Mouse (Mus musculus) limb, embryonic 11.5 days (tissue): ENCODE results near the gene Anxa5. TPM values are rescaled to one million over a fixed set of nuclear protein-coding genes. Genes with fewer than 3 reads are reported as not detected.

Experiments
- ATAC-seq: fragments of 200-750 bp; cut with Nextera tagmentation; 2 replicates; pipeline ENCODE4 v1.8.0; 2017; ENCODE audit warnings: low read depth; ENCODE audit not compliant: insufficient number of reproducible peaks, low FRiP score, low TSS enrichment
- DNase-seq: peaks from one replicate; pipeline ENCODE4 v3.0.0-alpha.2; 2015; ENCODE audit warnings: low spot score
- H3K27ac ChIP-seq: fragments of 300-500 bp; sonication (generic); replicated peaks from 2 replicates; pipeline ENCODE4 v1.5.1; 2014; ENCODE audit warnings: low read depth, mild to moderate bottlenecking, low read length
- H3K27me3 ChIP-seq: fragments of 300-500 bp; sonication (generic); 2 replicates; pipeline ENCODE4 v1.6.1; 2014; ENCODE audit warnings: mild to moderate bottlenecking, low read length, mixed read lengths; ENCODE audit not compliant: control insufficient read depth, insufficient read depth
- H3K36me3 ChIP-seq: fragments of 300-500 bp; sonication (generic); 2 replicates; pipeline ENCODE4 v1.6.1; 2014; ENCODE audit warnings: mild to moderate bottlenecking, low read length, moderate library complexity, mixed read lengths; ENCODE audit not compliant: control insufficient read depth, insufficient read depth
- H3K4me1 ChIP-seq: fragments of 300-500 bp; sonication (generic); 2 replicates; pipeline ENCODE4 v1.6.1; 2014; ENCODE audit warnings: low read length, mixed read lengths; ENCODE audit not compliant: control insufficient read depth, insufficient read depth
- H3K4me2 ChIP-seq: fragments of 300-500 bp; sonication (generic); 2 replicates; pipeline ENCODE4 v1.6.1; 2014; ENCODE audit warnings: low read depth, mild to moderate bottlenecking, moderate library complexity; ENCODE audit not compliant: severe bottlenecking
- H3K4me3 ChIP-seq: fragments of 300-500 bp; sonication (generic); 2 replicates; pipeline ENCODE4 v1.5.1; 2014; ENCODE audit warnings: low read depth, low read length
- H3K9ac ChIP-seq: fragments of 300-500 bp; sonication (generic); 2 replicates; pipeline ENCODE4 v1.6.1; 2014; ENCODE audit warnings: mild to moderate bottlenecking, low read length
- H3K9me3 ChIP-seq: fragments of 300-500 bp; sonication (generic); 2 replicates; pipeline ENCODE4 v1.6.1; 2016; ENCODE audit warnings: low read length; ENCODE audit not compliant: control insufficient read depth
- WGBS: fragments of 180-500 bp; shearing (Covaris S2); extraction: QIAGEN DNeasy Blood & Tissue Kit; methylation state at CpG from one replicate; pipeline ENCODE4 v1.1.7; 2014; 5-methylcytosine and 5-hydroxymethylcytosine counted together
- polyA plus RNA-seq: library from polyadenylated mRNA; unstranded; fragments of >200 nt; fragmentation: Nextera tagmentation; extraction: Ambion mirVana; gene quantifications from 2 replicates; pipeline ENCODE4 v1.2.1, GENCODE M21; 2014

Gene Anxa5
- polyA plus RNA-seq, 1 experiment from 2014 or later, result 132 TPM

DNA sequence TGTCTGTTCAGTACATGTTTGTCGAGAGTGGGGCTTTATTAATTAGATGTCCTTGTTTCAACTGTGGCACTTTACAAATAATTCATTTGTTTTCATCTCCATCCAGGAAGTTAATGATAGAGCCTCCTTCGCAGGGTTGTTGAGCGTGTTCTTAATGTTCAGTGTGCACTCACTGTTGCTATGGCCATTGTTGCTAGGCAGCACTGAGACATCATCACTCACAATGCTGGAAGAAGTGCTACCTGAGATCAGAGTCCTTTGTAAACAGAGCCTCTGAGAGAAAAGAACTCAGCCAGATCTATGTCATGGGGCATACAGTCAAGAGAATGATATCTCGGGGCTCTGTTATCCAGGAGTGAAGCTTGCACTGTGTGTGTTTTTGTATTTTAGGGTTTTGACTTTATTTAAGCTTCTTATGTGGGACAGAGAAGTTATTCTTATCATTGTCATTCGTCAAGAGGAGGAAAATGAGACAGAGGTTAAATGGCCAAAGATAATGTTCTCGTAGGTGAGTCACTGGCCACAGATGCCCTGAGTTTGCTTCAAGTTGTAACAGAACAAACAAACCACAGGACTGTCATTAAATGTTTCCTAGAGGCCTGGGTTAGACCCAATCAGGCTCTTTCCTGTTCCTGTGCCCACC is 18.1 kb upstream of the Anxa5 start:
- no peak overlapping the region for H3K4me3 ChIP-seq
- WGBS, result 77% methylated on average over 6 of the region's 6 CpGs
- no peaks in the 10 kb centered on the region for H3K9me3 ChIP-seq
- no peak overlapping the region for H3K4me2 ChIP-seq
- H3K27me3 ChIP-seq, result no peaks in the 10 kb centered on the region
- H3K27ac ChIP-seq, result no peak overlapping the region
- H3K9ac ChIP-seq, result no peak overlapping the region
- DNase-seq (no peak), ATAC-seq (no peak)
- no peaks in the 10 kb centered on the region for H3K4me1 ChIP-seq
- no peaks in the 10 kb centered on the region for H3K36me3 ChIP-seq

DNA sequence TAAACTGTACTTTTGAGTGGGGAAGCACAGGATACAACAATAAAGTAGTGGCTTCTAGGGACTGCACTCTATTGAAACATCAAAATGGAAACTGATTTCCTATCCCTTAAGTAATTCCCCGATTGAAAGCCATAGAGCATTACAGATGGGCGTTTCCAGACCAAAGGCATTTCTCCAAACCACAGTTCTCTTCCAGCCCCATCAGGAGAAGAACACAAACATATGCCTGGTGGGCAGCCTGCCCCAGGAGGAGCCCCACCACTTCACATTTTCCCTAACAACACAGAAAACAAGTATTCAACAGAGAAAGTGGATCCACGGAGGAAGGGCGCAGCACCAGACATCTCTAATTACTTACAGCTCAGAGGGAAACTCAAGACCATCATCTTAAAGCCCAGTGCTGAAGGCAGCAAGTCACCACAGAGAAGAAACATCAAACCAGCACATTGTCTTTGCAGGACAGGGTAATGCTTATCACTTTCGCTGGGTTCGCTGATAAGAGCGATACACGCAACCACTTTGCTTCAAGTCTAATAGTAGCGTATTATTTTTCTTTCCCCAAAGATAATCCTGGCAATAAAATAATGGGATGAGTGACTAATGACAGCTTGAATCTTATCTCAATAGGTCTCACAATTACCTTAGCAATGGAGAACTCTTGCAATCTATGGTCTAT is 17.2 kb upstream of the Anxa5 start:
- Histone ChIP-seq H3K4me1 (no peaks in the 10 kb centered on the region), H3K27me3 (no peaks in the 10 kb centered on the region), H3K36me3 (no peaks in the 10 kb centered on the region), H3K9ac (no peak overlapping the region), H3K4me2 (no peak overlapping the region), H3K27ac (no peak overlapping the region), H3K9me3 (no peaks in the 10 kb centered on the region), H3K4me3 (no peak overlapping the region)
- WGBS, result 86% methylated on average over 9 of the region's 9 CpGs
- ATAC-seq (no peak), DNase-seq (no peak)

DNA sequence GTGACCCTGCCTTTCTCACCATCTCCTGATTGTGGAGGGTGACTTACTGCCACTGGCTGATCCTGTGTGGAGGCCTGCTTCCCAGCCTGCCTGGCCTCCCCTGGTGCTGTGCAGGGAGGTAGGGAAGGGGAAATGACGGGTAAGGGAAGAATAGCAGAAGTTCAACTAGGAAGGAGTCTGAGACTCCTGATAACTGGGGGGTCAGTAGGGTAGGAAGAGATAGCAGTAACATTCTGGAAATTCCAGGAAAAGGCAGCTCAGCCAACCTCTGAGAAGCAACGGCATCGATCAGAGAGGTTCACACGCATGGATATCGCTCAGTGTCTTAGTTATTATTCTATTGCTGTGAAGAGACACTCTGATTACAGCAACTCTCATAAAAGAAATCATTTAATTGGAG is 15.8 kb upstream of the Anxa5 start:
- no peak overlapping the region for H3K4me3 ChIP-seq
- no peaks in the 10 kb centered on the region for H3K4me1 ChIP-seq
- ATAC-seq (no peak), DNase-seq (no peak)
- H3K9ac ChIP-seq, result no peak overlapping the region
- no peak overlapping the region for H3K4me2 ChIP-seq
- no peak overlapping the region for H3K27ac ChIP-seq
- H3K27me3 ChIP-seq, result no peaks in the 10 kb centered on the region
- H3K9me3 ChIP-seq, result no peaks in the 10 kb centered on the region
- 82% methylated on average over 5 of the region's 5 CpGs for WGBS
- no peaks in the 10 kb centered on the region for H3K36me3 ChIP-seq

DNA sequence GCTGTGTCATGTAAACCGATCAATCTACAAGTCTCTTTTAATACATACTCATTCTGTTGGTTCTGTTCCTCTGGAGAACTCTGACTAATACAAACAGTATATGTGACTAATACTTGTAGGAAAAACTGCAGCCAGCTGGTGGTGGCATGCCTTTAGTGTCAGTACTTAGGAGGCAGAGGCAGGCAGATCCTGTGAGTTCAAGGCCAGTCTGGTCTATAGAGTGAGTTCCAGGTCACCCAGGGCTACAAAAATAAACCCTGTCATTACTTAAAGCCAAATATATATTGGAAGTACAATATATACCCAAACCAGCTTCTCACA is 13.9 kb upstream of the Anxa5 start:
- ATAC-seq (no peak), DNase-seq (no peak)
- WGBS, result 92% methylated on average over 1 of the region's 1 CpGs

DNA sequence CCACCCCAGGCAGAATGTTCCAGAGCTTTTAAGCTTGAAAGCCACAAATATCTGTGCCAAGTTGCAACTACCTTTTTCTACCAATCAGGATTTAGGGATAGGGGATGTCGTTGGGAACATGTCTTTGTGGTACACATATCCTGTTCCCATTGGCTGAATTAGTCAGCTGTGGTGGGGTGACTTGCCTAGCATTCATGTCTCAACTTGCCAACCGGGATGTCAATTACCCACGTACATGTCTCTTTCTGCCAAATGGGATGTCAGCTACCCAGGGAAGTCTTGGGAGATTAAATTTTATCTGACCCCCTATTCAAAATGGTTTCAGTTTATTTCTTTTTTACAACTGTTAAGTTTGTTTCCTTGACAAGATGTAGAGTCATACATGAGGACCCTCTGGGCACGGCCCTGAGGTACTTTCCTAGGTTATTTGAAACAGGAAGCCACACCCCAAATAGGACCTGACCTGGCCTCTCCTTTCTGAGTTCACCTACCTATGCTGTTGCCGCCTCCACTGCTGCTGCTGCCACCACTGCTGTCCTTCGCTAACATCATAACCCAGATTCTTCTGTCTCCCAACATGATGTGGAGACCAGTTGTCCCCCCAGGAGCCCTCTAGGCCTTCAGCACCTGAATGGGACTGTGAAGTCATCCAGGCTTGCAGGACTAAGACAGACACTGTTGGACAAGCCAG is 13.3 kb upstream of the Anxa5 start:
- Histone ChIP-seq H3K9ac (no peak overlapping the region), H3K4me3 (no peak overlapping the region), H3K4me1 (no peaks in the 10 kb centered on the region), H3K36me3 (no peaks in the 10 kb centered on the region), H3K4me2 (no peak overlapping the region), H3K9me3 (no peaks in the 10 kb centered on the region), H3K27me3 (no peaks in the 10 kb centered on the region), H3K27ac (no peak overlapping the region)
- no peak for ATAC-seq
- 91% methylated on average over 6 of the region's 6 CpGs for WGBS
- DNase-seq, result no peak

More for the DNA sequence above, 13.9 kb upstream of the Anxa5 start:
- H3K4me2 ChIP-seq, result no peak overlapping the region
- H3K4me1 ChIP-seq, result no peaks in the 10 kb centered on the region
- H3K36me3 ChIP-seq, result no peaks in the 10 kb centered on the region
- no peaks in the 10 kb centered on the region for H3K9me3 ChIP-seq
- no peak overlapping the region for H3K4me3 ChIP-seq
- no peak overlapping the region for H3K27ac ChIP-seq
- H3K9ac ChIP-seq, result no peak overlapping the region
- no peaks in the 10 kb centered on the region for H3K27me3 ChIP-seq

DNA sequence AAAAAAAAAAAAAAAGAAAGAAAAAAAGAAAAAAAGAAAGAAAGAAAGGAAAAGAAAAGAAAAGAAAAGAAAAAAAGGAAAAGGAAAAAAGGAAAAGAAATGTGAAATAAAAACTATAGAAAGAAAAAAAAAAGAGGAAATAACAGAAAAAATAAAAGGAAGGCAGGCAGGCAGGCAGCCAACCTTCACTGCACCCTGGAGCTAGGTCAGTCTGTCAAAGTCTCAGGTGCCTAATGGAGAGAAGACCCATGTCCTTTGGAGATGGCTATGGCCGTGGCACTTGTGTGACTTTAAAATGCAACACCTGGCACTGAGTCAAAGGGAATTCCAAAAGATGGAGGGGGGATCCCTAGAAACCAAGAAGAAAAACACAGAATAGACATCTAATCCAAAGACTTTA is 12.7 kb upstream of the Anxa5 start:
- H3K4me1 ChIP-seq, result no peaks in the 10 kb centered on the region
- no peaks in the 10 kb centered on the region for H3K9me3 ChIP-seq
- no peak overlapping the region for H3K27ac ChIP-seq
- H3K36me3 ChIP-seq, result no peaks in the 10 kb centered on the region
- H3K9ac ChIP-seq, result no peak overlapping the region
- no peak overlapping the region for H3K4me2 ChIP-seq
- no peaks in the 10 kb centered on the region for H3K27me3 ChIP-seq
- no peak for DNase-seq
- no peak for ATAC-seq
- WGBS, result 83% methylated on average over 1 of the region's 1 CpGs
- no peak overlapping the region for H3K4me3 ChIP-seq

DNA sequence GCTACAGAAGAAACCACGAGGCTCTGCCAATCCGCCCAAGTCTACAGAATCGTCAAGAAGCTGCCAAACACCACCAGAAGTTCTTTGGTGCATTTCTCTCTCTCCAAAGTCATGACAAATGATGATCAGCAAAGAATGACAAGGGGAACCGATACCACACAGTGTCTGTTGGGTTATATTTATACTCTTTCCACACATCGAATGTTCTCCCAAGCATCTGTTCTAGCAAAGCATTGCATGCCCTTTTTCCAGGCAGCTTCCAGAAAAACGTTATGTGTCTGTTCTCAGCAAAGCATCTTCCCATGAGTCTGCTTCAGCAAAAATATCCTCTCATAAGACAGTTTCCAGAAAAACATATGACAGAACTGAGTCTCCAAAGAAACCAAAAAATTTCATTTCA is 11.2 kb upstream of the Anxa5 start:
- H3K4me1 ChIP-seq, result 0 out of 2 replicates have a peak, but pooled peaks cover under 1% of the 10 kb centered on the region
- H3K4me3 ChIP-seq, result no peak overlapping the region
- DNase-seq (no peak), ATAC-seq (no peak)
- 92% methylated on average over 6 of the region's 6 CpGs for WGBS
- no peaks in the 10 kb centered on the region for H3K36me3 ChIP-seq
- no peaks in the 10 kb centered on the region for H3K9me3 ChIP-seq
- no peak overlapping the region for H3K4me2 ChIP-seq
- H3K27ac ChIP-seq, result no peak overlapping the region
- no peaks in the 10 kb centered on the region for H3K27me3 ChIP-seq
- H3K9ac ChIP-seq, result no peak overlapping the region

DNA sequence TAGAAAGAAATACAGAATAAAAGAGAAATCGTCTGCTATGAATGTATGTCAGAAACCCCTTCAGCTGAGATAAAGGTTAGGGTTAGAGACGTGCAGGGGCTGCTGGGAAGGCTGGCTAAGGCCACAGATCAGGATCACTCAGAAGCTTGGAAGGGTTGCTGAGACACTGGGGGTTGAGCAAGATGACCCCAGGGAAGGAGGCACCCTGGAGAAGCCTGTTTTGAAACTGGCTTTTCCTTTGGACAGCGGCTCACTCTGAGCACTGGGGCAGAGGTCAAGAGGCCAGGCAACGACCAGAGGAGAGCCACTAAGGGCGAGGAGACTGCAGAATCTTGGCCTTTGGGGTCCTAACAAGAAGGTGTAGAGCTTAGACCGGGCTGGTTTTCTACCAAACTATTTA is 10.5 kb upstream of the Anxa5 start:
- H3K27me3 ChIP-seq, result no peaks in the 10 kb centered on the region
- H3K36me3 ChIP-seq, result no peaks in the 10 kb centered on the region
- H3K27ac ChIP-seq, result no peak overlapping the region
- H3K9ac ChIP-seq, result no peak overlapping the region
- ATAC-seq (no peak), DNase-seq (no peak)
- 61% methylated on average over 6 of the region's 6 CpGs for WGBS
- peaks cover 5% of the 10 kb centered on the region; the same call in 1 of the 2 replicates for H3K4me1 ChIP-seq
- no peaks in the 10 kb centered on the region for H3K9me3 ChIP-seq
- H3K4me3 ChIP-seq, result no peak overlapping the region
- no peak overlapping the region for H3K4me2 ChIP-seq
